Mouse (Mus musculus) cerebellum, adult 9-10 months (tissue): Measurements from ENCODE around the gene Gm6904.
"Not testable (repeated sequence)": the region's sequence is repeated elsewhere in the genome, so short reads cannot be mapped to it uniquely, and the experiment has no call there.

ENCODE experiments used
- DNase-seq: peaks from one replicate; pipeline ENCODE4 v3.0.0; 2022

Gm6904 gene

GRCm38 (mm10) chr14:59260056-59260455 lies at the start of gene Gm6904:
TSS of gene Gm6904 (minus strand) at chr14:59260216.
- DNase-seq = no peak

GRCm38 (mm10) chr14:59297391-59297790 lies 37.4 kb upstream of the Gm6904 start, which contains the start of gene Phf11a:
TSS of gene Phf11a (minus strand) at chr14:59297522.
- not testable (repeated sequence) for DNase-seq

DNA sequence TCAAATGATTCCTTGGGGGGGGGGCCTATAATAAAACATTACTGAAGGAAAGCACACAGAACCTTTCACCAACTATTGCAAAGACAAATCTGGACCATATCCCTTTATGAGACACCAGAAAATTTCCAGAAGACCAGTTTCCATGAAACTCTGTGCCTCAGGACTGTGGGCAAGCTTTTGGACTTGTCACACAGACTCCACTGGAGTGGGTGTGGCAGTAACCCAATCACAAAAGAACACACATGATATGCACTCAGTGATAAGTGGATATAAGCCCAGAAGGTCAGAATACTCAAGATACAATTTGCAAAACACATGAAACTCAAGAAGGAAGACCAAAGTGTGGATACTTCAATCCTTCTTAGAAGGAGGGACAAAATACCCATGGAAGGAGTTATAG lies 31.8 kb upstream of the Gm6904 start:
- not testable (repeated sequence) for DNase-seq

GRCm38 (mm10) chr14:59274961-59275360 lies 14.9 kb upstream of the Gm6904 start:
- not testable (repeated sequence) for DNase-seq

GRCm38 (mm10) chr14:59255861-59256260 lies 4.2 kb downstream of the Gm6904 start:
- DNase-seq = not testable (repeated sequence)

DNA sequence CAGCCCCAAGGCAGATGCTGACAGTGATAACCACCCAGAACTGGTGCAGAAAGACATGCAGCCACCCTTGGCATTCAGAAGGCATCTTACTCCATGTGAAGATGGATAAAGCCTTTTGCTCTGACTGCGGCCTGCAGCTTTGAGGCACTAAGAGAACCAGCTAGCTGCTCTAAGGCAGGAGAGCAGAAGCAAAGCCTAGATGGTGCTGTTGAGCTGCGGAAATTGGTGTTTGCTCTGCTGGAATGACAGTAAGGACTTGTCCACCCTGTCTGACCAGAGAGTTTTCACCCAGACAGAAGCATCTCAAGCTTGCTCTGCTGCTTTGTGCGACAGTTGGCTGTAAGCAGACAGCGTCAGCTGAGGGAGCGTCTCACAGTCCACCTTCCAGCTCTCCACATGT lies 9.7 kb downstream of the Gm6904 start:
- not testable (repeated sequence) for DNase-seq

DNA sequence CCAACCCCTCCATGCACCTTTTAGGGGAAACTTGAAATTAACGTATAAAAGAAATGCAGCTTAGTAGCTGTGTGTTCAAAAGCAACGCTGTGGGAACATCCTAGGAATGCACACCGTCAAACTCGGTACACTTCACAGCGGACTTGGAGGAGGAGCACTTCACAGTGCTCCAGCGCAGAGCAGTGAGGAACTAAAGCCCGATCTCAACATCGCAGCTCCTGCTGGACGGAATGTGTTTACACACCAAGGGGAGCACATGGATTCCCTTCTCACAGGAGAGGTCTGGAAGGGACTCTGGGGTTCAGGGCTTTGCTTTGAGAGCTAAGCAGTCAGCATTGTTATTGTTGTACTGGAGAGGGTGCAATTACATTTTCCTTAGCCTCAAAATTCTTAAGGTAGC lies 26.4 kb downstream of the Gm6904 start:
- no peak for DNase-seq

GRCm38 (mm10) chr14:59232003-59232402 lies 28.0 kb downstream of the Gm6904 start:
- no peak for DNase-seq

DNA sequence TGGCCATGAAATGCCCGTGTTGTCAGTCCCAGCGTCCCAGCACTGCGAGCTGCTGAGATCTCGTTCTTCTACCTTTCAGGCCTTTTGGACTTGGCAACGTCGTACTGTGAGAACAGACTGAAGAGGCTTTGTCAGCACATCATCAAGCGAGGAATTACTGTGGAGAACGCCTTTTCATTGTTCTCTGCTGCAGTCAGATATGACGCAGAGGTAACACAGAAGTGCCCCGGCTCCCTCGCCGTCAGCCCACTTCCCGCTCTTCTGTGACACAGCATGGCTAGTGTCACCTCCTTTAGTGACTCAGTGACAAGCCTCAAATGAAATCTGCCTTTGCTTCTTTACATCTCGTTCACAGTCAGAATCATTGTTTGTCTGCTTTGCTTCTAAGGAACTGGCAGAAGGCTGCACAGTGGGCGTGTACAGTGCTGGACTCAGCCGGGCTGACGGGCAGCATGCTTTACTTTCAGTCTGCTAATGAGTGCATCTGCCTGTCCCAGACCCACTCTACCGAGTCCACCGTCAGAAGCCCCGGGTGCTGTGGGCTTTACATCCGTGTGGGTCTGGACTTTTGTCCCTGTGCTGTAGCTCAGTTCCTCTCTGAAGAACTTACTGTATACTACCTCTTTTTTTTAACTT lies 29.6 kb downstream of the Gm6904 start:
- DNase-seq = no peak

- no peak for DNase-seq
These were observed 30.2 kb downstream of the Gm6904 start for GRCm38 (mm10) chr14:59229822-59230221.

DNA sequence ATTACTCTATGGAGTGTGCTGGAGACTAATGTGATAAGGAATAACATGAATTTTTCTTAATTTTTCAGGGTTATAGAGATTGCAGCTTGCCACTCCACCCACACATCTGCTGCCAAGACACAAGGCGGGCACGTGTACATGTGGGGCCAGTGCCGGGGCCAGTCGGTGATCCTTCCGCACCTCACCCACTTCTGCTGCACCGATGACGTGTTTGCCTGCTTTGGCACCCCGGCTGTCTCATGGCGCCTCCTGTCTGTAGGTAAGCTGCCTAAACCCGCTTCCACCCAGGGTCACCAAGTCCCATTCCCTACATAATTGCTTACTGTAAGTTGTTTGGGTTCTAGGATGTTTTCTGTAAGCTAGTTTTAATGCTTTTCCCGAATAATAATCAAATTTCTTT lies 33.8 kb downstream of the Gm6904 start:
- DNase-seq = no peak

GRCm38 (mm10) chr14:59219241-59219640 lies 40.8 kb downstream of the Gm6904 start:
- DNase-seq = no peak

- DNase-seq = peak; percentile 65
These were observed 50.2 kb downstream of the Gm6904 start for GRCm38 (mm10) chr14:59209816-59210215.

DNA sequence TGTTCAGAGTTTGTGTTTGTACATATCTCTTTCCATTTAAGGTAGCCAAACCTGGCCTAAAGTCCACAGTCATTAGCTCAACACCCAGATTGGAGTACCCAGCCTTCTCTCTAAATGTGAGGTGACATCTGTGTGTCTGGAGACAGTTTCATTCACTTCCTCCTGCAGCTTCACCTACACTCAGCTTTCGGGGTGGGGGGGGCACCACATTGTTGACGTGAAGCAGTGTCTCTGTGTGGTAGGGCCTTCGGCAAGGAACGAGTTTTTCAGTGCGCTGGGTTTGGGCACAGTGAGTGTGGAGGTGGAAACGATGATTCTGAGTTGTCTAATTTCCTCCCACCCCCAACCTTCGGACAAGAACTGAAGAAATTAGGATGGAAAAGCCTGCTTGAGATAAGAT lies 51.0 kb downstream of the Gm6904 start:
- DNase-seq = no peak

- no peak for DNase-seq
These were observed 53.9 kb downstream of the Gm6904 start for GRCm38 (mm10) chr14:59205976-59206583.

DNA sequence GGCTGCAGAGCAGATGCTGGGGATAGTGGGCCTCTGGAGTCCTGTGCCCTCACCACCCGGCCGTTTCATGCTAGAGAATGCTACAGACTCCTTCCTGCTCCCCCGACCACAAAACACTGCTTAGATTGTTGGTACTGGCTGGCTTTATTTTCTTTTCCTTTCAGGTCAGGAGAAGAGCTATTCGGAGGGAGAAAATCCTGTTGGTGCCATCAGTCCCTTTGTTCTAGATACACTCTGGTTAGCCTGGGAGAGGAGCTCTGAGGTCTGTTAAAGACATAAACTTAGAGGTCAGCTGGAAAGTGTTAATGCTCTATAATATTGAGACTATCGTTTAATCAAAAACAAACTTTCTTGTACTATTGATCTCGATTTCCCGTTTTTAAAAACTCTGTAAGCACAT lies 54.6 kb downstream of the Gm6904 start:
- DNase-seq = no peak

DNA sequence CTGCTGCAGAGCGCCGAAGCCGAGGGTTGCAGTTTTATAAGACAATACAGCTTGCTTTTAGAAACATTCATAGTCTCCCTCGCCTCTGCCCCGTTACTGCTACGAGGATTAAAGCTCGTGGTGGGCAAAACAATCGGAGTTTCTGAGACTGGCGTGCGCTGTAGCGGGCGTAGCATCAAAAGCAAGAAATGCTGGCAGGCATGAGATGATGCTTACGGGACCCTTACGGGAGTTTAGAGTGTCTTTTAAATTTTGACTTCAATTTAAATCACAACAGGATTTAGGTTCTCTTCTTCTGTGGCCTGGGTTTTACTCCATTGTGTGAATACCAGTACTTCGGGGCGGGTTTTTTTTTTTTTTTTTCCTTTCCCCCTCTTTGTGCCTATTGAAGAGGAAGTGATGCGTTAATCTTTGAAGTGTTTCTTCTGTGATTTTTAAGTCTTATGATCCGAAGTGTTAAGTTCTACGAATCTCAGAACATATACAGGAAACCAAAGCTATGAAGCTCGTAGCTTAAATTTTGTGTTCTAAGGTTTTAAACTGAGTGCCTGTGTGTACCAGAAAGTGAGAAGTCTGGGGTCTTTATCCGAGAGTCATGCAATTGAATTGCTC lies 58.3 kb downstream of the Gm6904 start:
- no peak for DNase-seq

- peak; percentile 93 for DNase-seq
These were observed 59.1 kb downstream of the Gm6904 start, which contains the start of gene Rcbtb1 for GRCm38 (mm10) chr14:59200711-59201603. TSS of gene Rcbtb1 (plus strand) at chr14:59201209.
